Mouse (Mus musculus) lung, embryonic 14.5 days (tissue): Measurements from ENCODE around the gene Rps11. TPM values are rescaled to one million over a fixed set of nuclear protein-coding genes. Genes with fewer than 3 reads are reported as not detected.

Experiments used
- ATAC-seq: fragments of 200-750 bp; cut with Nextera tagmentation; 2 replicates; pipeline ENCODE4 v1.8.0; 2017; ENCODE audit warnings: mild to moderate bottlenecking, moderate TSS enrichment, moderate library complexity; ENCODE audit not compliant: insufficient read depth
- DNase-seq: peaks from one replicate; pipeline ENCODE4 v3.0.0-alpha.2; 2015
- H3K27ac ChIP-seq: fragments of 300-500 bp; sonication (generic); 2 replicates; pipeline ENCODE4 v1.5.1; 2014; ENCODE audit warnings: low read depth, mild to moderate bottlenecking, moderate library complexity
- H3K27me3 ChIP-seq: fragments of 300-500 bp; sonication (generic); 2 replicates; pipeline ENCODE4 v1.6.1; 2014; ENCODE audit warnings: low read length, control low read depth; ENCODE audit not compliant: insufficient read depth
- H3K36me3 ChIP-seq: fragments of 300-500 bp; sonication (generic); 2 replicates; pipeline ENCODE4 v1.6.1; 2014; ENCODE audit warnings: control low read depth; ENCODE audit not compliant: insufficient read depth
- H3K4me1 ChIP-seq: fragments of 300-500 bp; sonication (generic); 2 replicates; pipeline ENCODE4 v1.6.1; 2014; ENCODE audit warnings: antibody characterized with exemption, control low read depth; ENCODE audit not compliant: insufficient read depth
- H3K4me2 ChIP-seq: fragments of 300-500 bp; sonication (generic); 2 replicates; pipeline ENCODE4 v1.6.1; 2014; ENCODE audit warnings: mild to moderate bottlenecking
- H3K4me3 ChIP-seq: fragments of 300-500 bp; sonication (generic); 2 replicates; pipeline ENCODE4 v1.5.1; 2014; ENCODE audit warnings: low read depth, low read length
- H3K9ac ChIP-seq: fragments of 300-500 bp; sonication (generic); 2 replicates; pipeline ENCODE4 v1.6.1; 2014
- H3K9me3 ChIP-seq: fragments of 300-500 bp; sonication (generic); 2 replicates; pipeline ENCODE4 v1.6.1; 2016; ENCODE audit warnings: low read depth, low read length, control low read depth
- CTCF ChIP-seq: IDR thresholded peaks from 2 replicates; pipeline ENCODE4 v1.5.1; 2016; ENCODE audit warnings: antibody characterized with exemption, low read depth
- WGBS: fragments of 180-500 bp; shearing (Covaris S2); extraction: QIAGEN DNeasy Blood & Tissue Kit; methylation state at CpG from one replicate; pipeline ENCODE4 v1.1.7; 2014; 5-methylcytosine and 5-hydroxymethylcytosine counted together
- polyA plus RNA-seq: library from polyadenylated mRNA; unstranded; fragments of >200 nt; fragmentation: Nextera tagmentation; extraction: Ambion mirVana; gene quantifications from 2 replicates; pipeline ENCODE4 v1.2.1, GENCODE M21; 2014

Rps11 gene
- polyA plus RNA-seq, 1 experiment from 2014 or later: 1,873 TPM

DNA sequence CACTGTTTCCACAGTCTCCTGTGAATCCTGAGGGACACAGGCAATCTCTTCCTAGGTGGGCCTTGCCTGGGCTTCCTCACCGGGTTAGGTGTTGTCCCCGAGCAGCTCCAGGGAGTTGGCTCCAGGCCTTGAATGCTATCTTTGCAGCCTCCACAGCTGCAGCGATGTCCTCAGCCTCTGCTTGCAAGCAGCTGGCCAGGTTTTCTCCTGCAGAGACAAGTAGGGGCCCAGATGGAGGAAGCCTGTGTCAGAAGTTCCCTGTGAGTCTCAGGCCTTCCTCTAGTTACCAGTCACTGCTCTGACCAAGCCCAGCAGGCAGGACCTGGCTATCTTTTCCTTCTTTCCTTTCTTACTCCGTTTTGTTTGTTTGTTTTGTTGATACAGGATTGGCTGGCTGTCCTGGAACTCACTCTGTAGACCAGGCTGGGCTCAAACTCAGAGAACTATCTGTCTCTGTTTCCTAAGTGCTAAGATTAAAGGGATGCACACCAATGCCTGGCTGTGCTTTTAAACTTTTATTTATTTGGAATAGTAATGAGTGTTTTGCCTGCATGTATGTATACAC, 24.4 kb upstream of the Rps11 start:
- WGBS: 46% methylated on average over 4 of the region's 4 CpGs
- Histone ChIP-seq H3K27ac (no peak overlapping the region), H3K4me3 (no peak overlapping the region), H3K36me3 (peaks cover 40% of the 10 kb centered on the region; the same call in 1 of the 2 replicates), H3K27me3 (no peaks in the 10 kb centered on the region), H3K4me1 (peaks cover 19% of the 10 kb centered on the region), H3K4me2 (no peak overlapping the region), H3K9ac (no peak overlapping the region), H3K9me3 (no peaks in the 10 kb centered on the region)
- TF ChIP-seq CTCF: no peak
- DNase-seq (no peak), ATAC-seq (no peak)

DNA sequence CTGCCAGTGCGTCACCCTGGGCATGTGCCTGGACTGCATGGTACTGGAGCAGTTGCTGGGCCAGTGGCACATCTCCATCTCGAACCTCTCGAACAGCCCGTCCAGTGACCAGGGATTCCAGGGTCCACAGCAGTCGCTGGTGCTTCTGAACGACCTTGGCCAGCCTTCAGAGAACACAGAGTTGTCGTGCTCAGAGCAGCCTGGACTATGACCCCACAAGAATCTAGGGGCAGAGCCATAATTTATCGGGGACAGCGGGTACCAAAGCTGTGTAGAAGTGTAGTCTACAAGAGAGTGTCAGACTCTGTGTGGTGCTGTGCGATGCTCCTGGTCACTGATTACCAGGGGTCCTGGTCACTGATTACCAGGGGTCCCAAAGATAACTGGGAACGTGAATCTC, 23.7 kb upstream of the Rps11 start:
- 74% methylated on average over 11 of the region's 11 CpGs for WGBS
- Histone ChIP-seq H3K27ac (no peak overlapping the region), H3K9me3 (no peaks in the 10 kb centered on the region), H3K27me3 (no peaks in the 10 kb centered on the region), H3K36me3 (peaks cover 47% of the 10 kb centered on the region; the same call in 1 of the 2 replicates), H3K9ac (no peak overlapping the region), H3K4me2 (no peak overlapping the region), H3K4me3 (no peak overlapping the region), H3K4me1 (peaks cover 19% of the 10 kb centered on the region)
- no peak for TF ChIP-seq CTCF
- no peak for DNase-seq
- ATAC-seq: no peak

DNA sequence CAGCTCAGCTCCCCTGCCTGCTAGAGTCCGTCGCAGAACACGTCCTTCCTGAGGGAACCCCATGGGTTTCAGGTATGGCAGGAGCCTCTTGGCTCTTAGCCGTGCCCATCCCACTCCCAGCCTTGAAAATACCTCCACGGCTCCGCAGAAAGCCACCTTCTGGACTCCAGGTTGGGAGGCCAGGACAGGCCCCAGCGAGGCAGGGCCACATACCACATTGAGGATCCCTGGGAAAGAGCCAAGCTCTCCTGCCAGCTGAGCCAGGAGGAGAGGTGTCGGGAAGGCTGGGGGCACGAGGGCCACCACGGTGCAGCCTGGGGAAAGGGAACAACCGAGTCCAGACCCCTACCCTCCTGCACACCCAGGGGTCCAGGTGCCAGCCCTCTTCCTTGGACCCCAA, 23.0 kb upstream of the Rps11 start:
- H3K27me3 ChIP-seq: no peaks in the 10 kb centered on the region
- H3K4me1 ChIP-seq: peaks cover 19% of the 10 kb centered on the region
- no peak for TF ChIP-seq CTCF
- no peak overlapping the region for H3K27ac ChIP-seq
- 90% methylated on average over 11 of the region's 11 CpGs for WGBS
- no peak overlapping the region for H3K4me3 ChIP-seq
- no peak overlapping the region for H3K4me2 ChIP-seq
- DNase-seq: no peak
- no peaks in the 10 kb centered on the region for H3K9me3 ChIP-seq
- no peak overlapping the region for H3K9ac ChIP-seq
- H3K36me3 ChIP-seq: peaks cover 53% of the 10 kb centered on the region; the same call in 1 of the 2 replicates
- ATAC-seq: no peak

DNA sequence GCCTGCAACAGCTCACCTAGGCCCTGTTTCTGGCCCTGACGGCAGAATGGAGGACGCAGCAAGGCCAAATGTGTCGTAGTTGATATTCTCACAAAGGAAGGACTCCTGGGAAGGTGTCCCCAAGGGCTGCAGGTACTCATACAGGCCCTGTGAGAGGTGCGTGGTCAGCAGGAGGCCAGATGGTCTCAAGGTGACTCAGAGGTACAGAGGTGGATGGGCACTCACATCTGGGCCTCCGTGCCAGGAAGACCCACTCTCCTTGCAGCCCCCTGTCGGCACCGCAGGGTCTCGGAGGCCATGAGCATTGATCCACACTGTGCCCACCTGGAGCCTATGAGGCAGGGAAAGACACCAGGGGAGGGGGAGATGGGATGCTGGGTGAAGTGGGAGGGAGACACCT, 21.2 kb upstream of the Rps11 start:
- H3K4me2 ChIP-seq: no peak overlapping the region
- H3K9me3 ChIP-seq: no peaks in the 10 kb centered on the region
- no peak for TF ChIP-seq CTCF
- H3K36me3 ChIP-seq: peaks cover 64% of the 10 kb centered on the region; the same call in 1 of the 2 replicates
- no peak overlapping the region for H3K9ac ChIP-seq
- 92% methylated on average over 8 of the region's 8 CpGs for WGBS
- no peak for ATAC-seq
- no peak overlapping the region for H3K4me3 ChIP-seq
- DNase-seq: no peak
- no peak overlapping the region for H3K27ac ChIP-seq
- H3K27me3 ChIP-seq: no peaks in the 10 kb centered on the region
- H3K4me1 ChIP-seq: peaks cover 7% of the 10 kb centered on the region

DNA sequence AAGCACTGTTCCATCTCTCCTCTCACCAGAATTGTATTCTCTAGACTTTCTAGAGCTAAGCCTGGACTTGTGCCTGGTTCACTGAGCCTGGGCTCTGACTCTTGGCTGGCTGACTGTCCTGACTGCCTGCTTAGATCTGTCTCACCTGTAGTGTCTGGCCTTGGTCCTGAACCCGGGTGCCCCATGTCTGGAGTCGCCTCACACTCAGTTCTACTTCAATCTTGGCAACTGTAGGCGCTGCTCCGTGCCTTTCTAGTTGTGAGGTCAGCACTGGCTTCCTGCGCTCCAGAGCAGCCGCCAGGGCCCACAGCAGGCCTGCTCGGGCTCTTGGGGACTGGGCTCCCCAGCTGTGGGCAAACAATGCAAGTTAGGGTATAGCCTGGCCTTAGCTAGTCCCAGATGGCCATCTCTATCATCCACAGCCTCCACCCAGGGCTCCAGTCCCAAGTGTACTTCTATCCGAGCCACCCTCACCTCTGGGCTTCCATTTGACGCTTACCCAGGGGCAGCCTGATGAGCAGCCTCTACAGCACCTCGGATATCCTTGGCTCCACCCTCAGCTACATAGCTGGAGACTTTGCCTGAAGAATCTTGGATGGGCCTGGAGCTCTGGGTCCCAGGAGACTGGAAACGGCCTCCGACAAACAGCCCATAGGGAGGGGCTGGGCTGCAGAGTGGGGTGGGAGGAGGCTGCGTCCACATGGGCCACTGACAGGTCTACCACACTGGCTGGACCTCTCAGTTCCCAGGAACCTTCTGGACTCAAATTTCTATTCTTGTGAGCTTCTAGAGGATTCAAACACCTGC, 20.3 kb upstream of the Rps11 start:
- TF ChIP-seq CTCF: no peak
- Histone ChIP-seq H3K36me3 (peaks cover 64% of the 10 kb centered on the region; the same call in 1 of the 2 replicates), H3K9ac (no peak overlapping the region), H3K9me3 (no peaks in the 10 kb centered on the region), H3K4me3 (no peak overlapping the region), H3K4me1 (no peaks in the 10 kb centered on the region), H3K27me3 (no peaks in the 10 kb centered on the region), H3K27ac (no peak overlapping the region), H3K4me2 (no peak overlapping the region)
- ATAC-seq (no peak), DNase-seq (no peak)
- 78% methylated on average over 13 of the region's 13 CpGs for WGBS

DNA sequence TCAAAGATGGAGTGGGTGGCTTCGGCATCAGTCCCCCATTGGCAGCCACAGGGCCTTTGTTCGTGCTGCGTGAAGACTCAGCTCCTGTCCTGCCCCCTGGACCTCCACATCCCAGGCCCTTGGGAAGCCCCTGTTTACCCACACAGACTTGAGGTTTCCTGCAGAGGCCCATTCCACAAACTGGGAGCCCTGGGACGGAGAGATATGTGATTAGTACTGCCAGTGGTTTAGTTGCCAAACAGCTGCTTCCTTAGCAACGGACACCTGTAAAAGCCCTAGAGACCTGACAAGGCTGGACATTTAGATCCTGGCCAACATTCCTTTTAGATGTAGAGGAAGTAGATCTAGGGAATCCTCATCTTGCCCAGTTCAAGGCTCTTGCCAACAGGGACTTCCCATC, 17.7 kb upstream of the Rps11 start:
- H3K4me1 ChIP-seq: no peaks in the 10 kb centered on the region
- DNase-seq: no peak
- H3K4me3 ChIP-seq: no peak overlapping the region
- no peak for TF ChIP-seq CTCF
- H3K36me3 ChIP-seq: peaks cover 48% of the 10 kb centered on the region; the same call in 1 of the 2 replicates
- no peak overlapping the region for H3K27ac ChIP-seq
- H3K9me3 ChIP-seq: no peaks in the 10 kb centered on the region
- H3K9ac ChIP-seq: no peak overlapping the region
- no peak for ATAC-seq
- WGBS: 83% methylated on average over 5 of the region's 5 CpGs
- H3K4me2 ChIP-seq: no peak overlapping the region
- H3K27me3 ChIP-seq: no peaks in the 10 kb centered on the region

DNA sequence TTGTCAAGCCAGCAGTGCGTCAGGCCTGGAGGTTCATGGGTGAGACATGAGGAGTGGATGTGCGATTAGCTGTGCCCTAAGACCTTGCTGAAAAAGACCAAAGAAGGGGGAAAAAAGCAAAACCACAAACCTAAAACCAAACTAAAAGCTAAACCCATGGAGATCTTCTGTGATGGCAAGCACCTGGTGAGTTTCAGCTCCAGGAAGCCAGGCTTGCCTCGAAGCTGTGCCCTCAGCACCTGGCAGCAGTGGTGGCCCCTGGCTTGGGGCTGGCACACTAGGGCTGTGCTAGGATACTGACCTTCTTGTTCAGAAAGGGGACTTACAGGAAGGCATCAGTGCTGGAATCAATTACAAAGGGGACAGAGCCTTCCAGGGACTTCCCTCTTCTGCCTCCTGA, 17.1 kb upstream of the Rps11 start:
- no peak for ATAC-seq

More for the DNA sequence above, 17.1 kb upstream of the Rps11 start:
- Histone ChIP-seq H3K36me3 (peaks cover 46% of the 10 kb centered on the region; the same call in 1 of the 2 replicates), H3K4me1 (no peaks in the 10 kb centered on the region), H3K9me3 (no peaks in the 10 kb centered on the region), H3K27ac (no peak overlapping the region), H3K4me2 (no peak overlapping the region), H3K27me3 (no peaks in the 10 kb centered on the region), H3K9ac (no peak overlapping the region), H3K4me3 (no peak overlapping the region)
- WGBS: 83% methylated on average over 3 of the region's 3 CpGs
- no peak for TF ChIP-seq CTCF
- no peak for DNase-seq
